Mouse (Mus musculus) thymus, postnatal 14 days (tissue): ENCODE data around the gene Camk1g.
A peak's percentile ranks its signal among the peaks of the same experiment; 100 is the strongest.

Source experiments
- DNase-seq: peaks from one replicate; pipeline ENCODE4 v3.0.0; 2021

The Camk1g gene

GRCm38 (mm10) chr1:193330172-193330571 is 39.9 kb downstream of the Camk1g start:
- peak; percentile 93 for DNase-seq

GRCm38 (mm10) chr1:193329557-193329956 is 40.5 kb downstream of the Camk1g start:
- no peak for DNase-seq

- DNase-seq: no peak
Measured at GRCm38 (mm10) chr1:193327686-193328085, 42.4 kb downstream of the Camk1g start.

- no peak for DNase-seq
Measured at GRCm38 (mm10) chr1:193327216-193327615, 42.9 kb downstream of the Camk1g start.

GRCm38 (mm10) chr1:193326456-193327145 is 43.5 kb downstream of the Camk1g start:
- DNase-seq: peak; percentile 25

GRCm38 (mm10) chr1:193325891-193326290 is 44.2 kb downstream of the Camk1g start:
- DNase-seq: no peak

- peak; percentile 81 for DNase-seq
Measured at GRCm38 (mm10) chr1:193324224-193324623, 45.9 kb downstream of the Camk1g start.

GRCm38 (mm10) chr1:193323686-193324085 is 46.4 kb downstream of the Camk1g start:
- DNase-seq: no peak

GRCm38 (mm10) chr1:193320398-193320797 is 49.7 kb downstream of the Camk1g start:
- no peak for DNase-seq

GRCm38 (mm10) chr1:193319721-193320120 is 50.4 kb downstream of the Camk1g start:
- DNase-seq: no peak

- no peak for DNase-seq
Measured at GRCm38 (mm10) chr1:193317159-193317559, 52.9 kb downstream of the Camk1g start.

- DNase-seq: no peak
Measured at GRCm38 (mm10) chr1:193316358-193316750, 53.7 kb downstream of the Camk1g start.

GRCm38 (mm10) chr1:193315705-193316357 is 54.3 kb downstream of the Camk1g start:
- no peak for DNase-seq

GRCm38 (mm10) chr1:193311596-193311995 is 58.5 kb downstream of the Camk1g start:
- no peak for DNase-seq

- DNase-seq: no peak
Measured at GRCm38 (mm10) chr1:193310519-193311085, 59.5 kb downstream of the Camk1g start.

GRCm38 (mm10) chr1:193309785-193310518 is 60.1 kb downstream of the Camk1g start:
- DNase-seq: no peak

- DNase-seq: no peak
Measured at GRCm38 (mm10) chr1:193306832-193307231, 63.3 kb downstream of the Camk1g start.

- DNase-seq: no peak
Measured at GRCm38 (mm10) chr1:193305386-193305785, 64.7 kb downstream of the Camk1g start.

GRCm38 (mm10) chr1:193303096-193303495 is 67.0 kb downstream of the Camk1g start:
- no peak for DNase-seq

GRCm38 (mm10) chr1:193302093-193302405 is 68.0 kb downstream of the Camk1g start:
- no peak for DNase-seq

GRCm38 (mm10) chr1:193301216-193302092 is 68.6 kb downstream of the Camk1g start:
- DNase-seq: no peak

- no peak for DNase-seq
Measured at GRCm38 (mm10) chr1:193299995-193300394, 70.1 kb downstream of the Camk1g start.
